Mouse (Mus musculus): ENCODE results near the gene Atp7a.

Gene Atp7a

DNA sequence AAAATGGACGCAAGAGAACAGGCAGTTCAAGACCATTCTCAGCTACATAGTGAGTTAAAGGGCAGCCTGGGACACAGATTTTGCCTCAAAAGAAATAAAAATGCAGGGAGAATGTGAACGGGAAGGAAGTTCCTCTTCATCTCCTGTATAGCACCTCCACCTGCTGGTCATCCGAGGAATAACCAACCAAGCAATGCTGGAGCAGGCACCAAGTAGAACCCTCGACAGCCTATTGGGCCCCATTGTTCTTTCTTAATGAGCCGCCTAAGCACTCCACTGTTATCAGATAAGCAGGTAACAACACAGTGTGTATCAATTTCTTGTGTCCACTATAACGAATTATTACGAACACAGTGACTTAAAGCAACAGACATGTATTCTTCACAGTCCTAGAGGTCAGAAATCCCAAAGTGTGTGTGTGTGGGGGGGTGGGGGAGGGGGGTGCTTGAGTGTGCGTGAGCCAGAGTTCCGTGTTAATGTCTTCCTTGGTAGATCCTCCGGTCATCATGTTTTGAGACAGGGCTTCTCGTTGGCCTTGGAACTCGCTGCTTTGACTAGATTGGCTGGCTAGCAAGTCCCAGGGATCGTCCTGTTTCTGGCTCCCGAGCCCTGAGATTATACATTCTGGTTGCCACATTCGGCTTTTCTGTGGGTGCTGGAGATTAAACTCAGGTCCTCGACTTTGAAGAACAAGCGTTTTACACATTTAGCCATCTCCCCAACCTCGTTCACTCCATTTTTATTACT, 144.2 kb downstream of the Atp7a start:
- DNase-seq (ENCODE audit: low spot score in 2 of 2), result peak; percentile 30 to 71

DNA sequence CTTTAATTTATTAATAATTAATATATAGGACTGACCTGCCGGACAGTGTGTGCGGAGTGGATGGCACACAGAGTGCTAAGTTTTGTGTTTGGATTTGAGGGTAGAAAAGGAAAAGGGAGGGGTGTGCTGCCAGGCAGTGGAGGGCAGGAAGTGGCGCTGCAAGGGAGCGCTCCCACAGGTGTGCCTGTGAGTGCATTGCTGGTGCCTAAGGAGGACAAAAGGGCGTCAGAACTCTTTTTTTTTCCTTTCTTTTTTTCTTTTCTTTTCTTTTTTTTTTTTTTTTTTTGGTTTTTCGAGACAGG, 144.7 kb downstream of the Atp7a start:
- DNase-seq (ENCODE audit: low spot score in 2 of 2), result no peak
